Mouse (Mus musculus) midbrain, embryonic 15.5 days (tissue): Measurements from ENCODE around the gene Oscar. TPM values are rescaled to one million over a fixed set of nuclear protein-coding genes. Genes with fewer than 3 reads are reported as not detected.

Source experiments
- ATAC-seq: fragments of 200-750 bp; cut with Nextera tagmentation; replicated peaks from 2 replicates; pipeline ENCODE4 v1.8.0; 2017; ENCODE audit warnings: moderate TSS enrichment
- H3K27ac ChIP-seq: fragments of 300-500 bp; sonication (generic); 2 replicates; pipeline ENCODE4 v1.5.1; 2015; ENCODE audit warnings: mild to moderate bottlenecking, inconsistent platforms
- H3K27me3 ChIP-seq: fragments of 300-500 bp; sonication (generic); replicated peaks from 2 replicates; pipeline ENCODE4 v1.6.1; 2015; ENCODE audit warnings: inconsistent platforms
- H3K36me3 ChIP-seq: fragments of 300-500 bp; sonication (generic); replicated peaks from 2 replicates; pipeline ENCODE4 v1.6.1; 2015; ENCODE audit warnings: inconsistent platforms
- H3K4me1 ChIP-seq: fragments of 300-500 bp; sonication (generic); 2 replicates; pipeline ENCODE4 v1.6.1; 2015; ENCODE audit warnings: inconsistent platforms
- H3K4me2 ChIP-seq: fragments of 300-500 bp; sonication (generic); 2 replicates; pipeline ENCODE4 v1.6.1; 2015; ENCODE audit warnings: inconsistent platforms, mild to moderate bottlenecking, moderate library complexity
- H3K4me3 ChIP-seq: fragments of 300-500 bp; sonication (generic); 2 replicates; pipeline ENCODE4 v1.5.1; 2015; ENCODE audit warnings: mild to moderate bottlenecking, inconsistent platforms
- H3K9ac ChIP-seq: fragments of 300-500 bp; sonication (generic); 2 replicates; pipeline ENCODE4 v1.6.1; 2015; ENCODE audit warnings: mild to moderate bottlenecking, inconsistent platforms
- H3K9me3 ChIP-seq: fragments of 300-500 bp; sonication (generic); 2 replicates; pipeline ENCODE4 v1.6.1; 2016; ENCODE audit warnings: inconsistent platforms
- WGBS: fragments of 180-500 bp; shearing (Covaris S2); methylation state at CpG from one replicate; pipeline ENCODE4 v1.1.7; 2015; ENCODE audit warnings: mixed read lengths; 5-methylcytosine and 5-hydroxymethylcytosine counted together
- polyA plus RNA-seq: library from polyadenylated mRNA; unstranded; fragments of >200 nt; fragmentation: Nextera tagmentation; extraction: Ambion mirVana; gene quantifications from 2 replicates; pipeline ENCODE4 v1.2.1, GENCODE M21; 2015

Gene Oscar
- polyA plus RNA-seq, result 0.33 and 0.59 TPM in 2 replicates

DNA sequence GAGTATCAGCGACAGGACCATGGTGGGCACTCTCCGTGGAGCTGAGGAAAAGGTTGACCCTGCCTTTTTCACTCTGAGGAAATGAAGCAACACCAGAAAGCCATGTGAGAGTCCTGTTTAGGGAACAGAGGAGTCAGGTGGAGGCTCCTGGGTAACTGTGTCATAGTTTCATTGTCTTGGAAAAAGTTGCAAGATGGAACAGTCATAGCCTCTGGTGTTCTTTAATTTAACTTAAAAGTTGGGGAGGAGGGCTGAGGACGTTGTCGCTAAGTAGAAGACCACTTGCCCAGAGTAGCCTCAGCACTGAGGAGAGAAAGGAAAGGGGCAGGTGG lies at the start of gene Oscar:
TSS of gene Oscar (minus strand) at position 101 of the 332 bp plus-strand sequence.
- Histone ChIP-seq H3K9me3 (no peaks in the 10 kb centered on the region), H3K27me3 (no peaks in the 10 kb centered on the region), H3K27ac (0 out of 2 replicates have a peak within 1 kb of the TSS, but pooled peaks have one; percentile 5), H3K4me2 (peak within 1 kb of the TSS; percentile 58), H3K36me3 (0 out of 2 replicates have a peak, but pooled peaks cover 11% of the 10 kb centered on the region), H3K4me3 (peak within 1 kb of the TSS; percentile 68), H3K4me1 (peaks cover 21% of the 10 kb centered on the region), H3K9ac (0 out of 2 replicates have a peak within 1 kb of the TSS, but pooled peaks have one; percentile 68)
- no peak for ATAC-seq
- WGBS, result 85% methylated on average over 4 of the region's 4 CpGs

DNA sequence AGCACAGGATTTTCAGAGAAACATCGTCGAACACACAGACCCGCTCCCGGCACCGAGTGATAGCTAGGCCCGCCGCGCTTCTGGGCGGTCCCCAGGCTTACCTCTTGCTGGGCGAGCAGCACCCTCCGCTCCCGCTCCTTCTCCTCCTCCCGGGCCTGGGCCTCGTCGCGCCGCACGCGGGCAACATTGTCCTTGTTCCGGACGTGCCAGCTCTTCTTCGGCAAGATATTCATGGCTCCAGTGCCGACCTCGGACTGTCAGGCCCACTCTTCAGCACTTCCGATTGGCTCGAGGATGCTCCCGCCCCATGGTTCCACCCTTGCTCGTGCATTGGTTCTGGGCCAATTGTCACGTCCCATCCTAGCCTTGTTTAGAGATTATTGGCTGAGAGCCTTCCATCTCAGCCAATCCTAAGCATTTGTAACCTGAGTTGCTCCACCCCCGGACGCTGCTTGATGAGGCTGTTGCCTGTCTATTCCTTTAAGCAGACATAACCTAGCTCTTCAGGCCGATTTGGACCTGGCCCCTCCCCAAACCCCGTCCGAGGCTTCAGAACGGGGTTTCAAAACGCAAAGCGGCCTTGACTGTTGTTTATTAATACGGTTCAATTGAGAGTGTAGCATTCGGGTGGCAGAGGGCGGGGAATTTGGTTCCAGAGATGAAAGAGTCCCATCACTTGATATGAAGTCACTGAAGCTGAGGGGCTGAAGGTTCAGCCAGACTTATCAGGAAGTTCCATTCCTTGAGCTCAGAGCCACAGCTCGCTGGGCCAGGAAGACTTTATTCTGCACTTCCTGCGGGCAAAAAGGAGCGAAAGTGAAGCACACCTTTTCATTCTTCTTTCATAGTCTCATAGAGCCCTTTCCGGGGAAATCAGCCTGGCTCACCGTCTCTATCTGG lies 49.5 kb upstream of the Oscar start, which contains the start of gene Leng1:
TSS of gene Leng1 (minus strand) at position 626 of the 900 bp plus-strand sequence.
- Histone ChIP-seq H3K9me3 (no peaks in the 10 kb centered on the region), H3K36me3 (peaks cover 21% of the 10 kb centered on the region; the same call in 1 of the 2 replicates), H3K4me3 (peak within 1 kb of the TSS; percentile 75), H3K4me2 (peak within 1 kb of the TSS; percentile 67), H3K9ac (peak within 1 kb of the TSS; percentile 62), H3K27me3 (no peaks in the 10 kb centered on the region), H3K27ac (peak within 1 kb of the TSS; percentile 80), H3K4me1 (peaks cover 22% of the 10 kb centered on the region)
- WGBS, result 4% methylated on average over 45 of the region's 45 CpGs
- ATAC-seq, result peak; percentile 99

DNA sequence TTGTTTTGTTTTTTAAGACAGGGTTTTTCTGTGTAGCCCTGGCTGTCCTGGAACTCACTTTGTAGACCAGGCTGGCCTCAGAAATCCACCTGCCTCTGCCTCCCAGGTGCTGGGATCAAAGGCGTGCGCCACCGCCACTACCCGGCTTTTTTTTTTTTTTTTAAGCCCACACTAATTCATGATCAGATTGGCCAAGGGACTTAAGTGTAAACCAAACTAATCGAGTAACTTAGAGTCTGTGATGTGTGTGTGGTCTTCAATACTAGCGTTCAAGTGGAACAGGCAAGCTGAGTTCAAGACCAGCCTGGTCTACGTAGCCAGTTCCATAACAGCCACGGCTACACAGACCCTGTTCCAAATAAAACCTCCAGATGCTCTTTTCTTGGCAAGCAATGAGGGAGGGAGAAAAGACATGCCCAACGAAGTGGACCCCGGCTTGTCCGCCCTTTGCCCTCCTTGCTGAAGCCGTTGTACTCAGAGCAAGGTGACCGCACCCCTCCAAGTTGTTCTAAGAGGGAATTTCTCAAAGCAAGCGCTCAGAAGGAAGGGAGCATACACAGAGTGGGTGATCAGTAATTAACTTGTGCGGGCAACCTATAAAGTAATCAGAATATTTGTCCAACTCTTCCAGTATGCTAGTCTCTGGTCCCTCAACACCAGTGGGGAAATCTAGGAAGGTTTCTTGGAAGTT lies 48.7 kb upstream of the Oscar start:
- 30% methylated on average over 15 of the region's 15 CpGs for WGBS
- Histone ChIP-seq H3K27me3 (no peaks in the 10 kb centered on the region), H3K27ac (peak overlapping the region; percentile 79), H3K4me2 (peak overlapping the region; percentile 67), H3K36me3 (peaks cover 29% of the 10 kb centered on the region), H3K9ac (peak overlapping the region; percentile 62), H3K4me1 (peaks cover 22% of the 10 kb centered on the region), H3K4me3 (peak overlapping the region; percentile 75), H3K9me3 (no peaks in the 10 kb centered on the region)
- peak; percentile 28 for ATAC-seq

DNA sequence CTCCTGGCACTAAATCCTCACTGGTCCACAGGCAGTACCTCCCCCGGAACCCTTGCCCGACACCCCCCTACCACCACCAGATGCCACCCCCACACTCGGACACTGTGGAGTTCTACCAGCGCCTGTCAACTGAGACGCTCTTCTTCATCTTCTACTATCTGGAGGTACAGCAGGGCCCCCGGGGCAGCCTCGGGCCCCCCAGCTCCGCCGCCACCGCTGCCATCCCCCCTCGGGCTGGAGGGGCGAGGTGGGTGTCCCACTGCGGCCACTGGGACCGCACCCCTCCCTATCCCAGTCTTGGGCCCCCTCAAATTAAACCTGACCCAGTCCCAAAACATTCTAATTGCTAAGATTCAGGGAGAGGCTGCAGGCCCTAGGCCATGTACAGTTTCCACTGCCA lies 42.6 kb upstream of the Oscar start:
- H3K4me1 ChIP-seq, result peaks cover 3% of the 10 kb centered on the region
- ATAC-seq, result no peak
- no peaks in the 10 kb centered on the region for H3K9me3 ChIP-seq
- H3K36me3 ChIP-seq, result peaks cover 89% of the 10 kb centered on the region
- no peaks in the 10 kb centered on the region for H3K27me3 ChIP-seq
- H3K27ac ChIP-seq, result no peak overlapping the region
- no peak overlapping the region for H3K4me2 ChIP-seq
- H3K9ac ChIP-seq, result no peak overlapping the region
- no peak overlapping the region for H3K4me3 ChIP-seq
- WGBS, result 95% methylated on average over 14 of the region's 14 CpGs

DNA sequence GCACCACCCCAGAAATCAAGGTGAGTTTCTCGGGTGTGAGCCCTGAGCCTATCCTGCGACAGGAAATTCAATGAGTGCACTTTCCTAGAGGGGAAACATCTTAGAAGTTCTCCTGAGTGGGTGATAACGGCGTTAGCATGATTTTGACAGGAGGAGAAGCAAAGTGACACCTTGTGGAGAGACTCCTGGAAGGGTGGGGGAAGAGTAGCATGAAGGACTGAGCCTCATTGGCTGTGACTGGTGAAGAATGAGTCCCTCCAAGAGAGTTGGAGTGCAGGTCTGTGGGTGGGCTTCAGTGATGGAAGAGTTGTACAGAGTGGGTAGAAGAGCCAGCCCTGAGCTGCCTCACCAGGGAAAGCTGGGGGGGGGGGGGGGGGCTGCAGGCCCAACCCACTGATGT lies 41.0 kb upstream of the Oscar start:
- no peak for ATAC-seq

DNA sequence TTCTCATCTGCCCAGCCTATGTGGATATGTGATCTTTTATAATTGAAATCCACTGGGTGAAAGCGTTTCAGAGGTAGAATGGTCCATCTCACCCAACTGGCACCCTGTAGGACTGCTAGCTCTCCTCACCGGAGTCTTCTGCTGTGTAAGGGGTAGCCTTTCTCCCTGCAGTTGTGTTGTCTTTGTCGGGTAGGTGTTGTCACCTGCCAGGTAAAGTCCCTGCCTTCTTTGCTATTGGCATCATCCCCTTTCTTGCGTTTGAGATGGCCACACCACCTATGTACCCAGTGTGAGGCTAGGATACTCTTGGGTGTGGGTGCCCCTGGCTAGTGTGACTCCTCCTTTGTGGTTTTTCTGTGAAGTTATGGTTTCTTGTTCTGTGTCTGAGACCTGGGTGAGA lies 30.7 kb upstream of the Oscar start:
- Histone ChIP-seq H3K9ac (peak overlapping the region; percentile 96), H3K27ac (no peak overlapping the region), H3K4me2 (peak overlapping the region; percentile 70), H3K27me3 (no peaks in the 10 kb centered on the region), H3K4me1 (peaks cover 40% of the 10 kb centered on the region), H3K9me3 (no peaks in the 10 kb centered on the region), H3K4me3 (peak overlapping the region; percentile 92), H3K36me3 (peaks cover 9% of the 10 kb centered on the region)
- ATAC-seq, result no peak
- 66% methylated on average over 4 of the region's 4 CpGs for WGBS

More for the DNA sequence above, 41.0 kb upstream of the Oscar start:
- Histone ChIP-seq H3K4me2 (no peak overlapping the region), H3K9ac (no peak overlapping the region), H3K27me3 (no peaks in the 10 kb centered on the region), H3K4me3 (no peak overlapping the region), H3K4me1 (no peaks in the 10 kb centered on the region), H3K9me3 (no peaks in the 10 kb centered on the region), H3K27ac (no peak overlapping the region), H3K36me3 (peaks cover 94% of the 10 kb centered on the region)
- WGBS, result 91% methylated on average over 4 of the region's 4 CpGs

DNA sequence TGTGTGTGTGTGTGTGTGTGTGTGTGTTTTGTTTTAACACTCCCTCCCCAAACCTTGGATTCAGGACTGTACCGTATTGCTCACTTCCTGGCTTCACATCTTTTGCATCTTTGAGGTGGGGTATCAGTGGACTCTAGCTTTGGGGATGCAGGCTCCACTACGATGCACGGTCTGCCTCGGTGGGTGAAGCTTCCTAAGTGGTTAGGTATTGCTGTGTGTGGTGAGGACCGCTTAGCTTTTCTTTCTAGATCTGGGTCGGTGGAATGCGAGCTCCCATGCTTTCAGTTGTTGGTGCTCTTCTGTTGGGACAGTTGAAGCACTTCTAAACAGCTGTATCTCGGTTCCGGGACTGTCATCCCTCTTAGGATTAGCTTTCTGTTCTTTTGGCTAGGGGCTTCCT lies 30.2 kb upstream of the Oscar start:
- Histone ChIP-seq H3K4me1 (peaks cover 40% of the 10 kb centered on the region), H3K9me3 (no peaks in the 10 kb centered on the region), H3K4me3 (peak overlapping the region; percentile 92), H3K27me3 (no peaks in the 10 kb centered on the region), H3K27ac (peak overlapping the region; percentile 96), H3K36me3 (peaks cover 9% of the 10 kb centered on the region; the same call in 1 of the 2 replicates), H3K4me2 (peak overlapping the region; percentile 70), H3K9ac (peak overlapping the region; percentile 96)
- 21% methylated on average over 9 of the region's 9 CpGs for WGBS
- ATAC-seq, result no peak

DNA sequence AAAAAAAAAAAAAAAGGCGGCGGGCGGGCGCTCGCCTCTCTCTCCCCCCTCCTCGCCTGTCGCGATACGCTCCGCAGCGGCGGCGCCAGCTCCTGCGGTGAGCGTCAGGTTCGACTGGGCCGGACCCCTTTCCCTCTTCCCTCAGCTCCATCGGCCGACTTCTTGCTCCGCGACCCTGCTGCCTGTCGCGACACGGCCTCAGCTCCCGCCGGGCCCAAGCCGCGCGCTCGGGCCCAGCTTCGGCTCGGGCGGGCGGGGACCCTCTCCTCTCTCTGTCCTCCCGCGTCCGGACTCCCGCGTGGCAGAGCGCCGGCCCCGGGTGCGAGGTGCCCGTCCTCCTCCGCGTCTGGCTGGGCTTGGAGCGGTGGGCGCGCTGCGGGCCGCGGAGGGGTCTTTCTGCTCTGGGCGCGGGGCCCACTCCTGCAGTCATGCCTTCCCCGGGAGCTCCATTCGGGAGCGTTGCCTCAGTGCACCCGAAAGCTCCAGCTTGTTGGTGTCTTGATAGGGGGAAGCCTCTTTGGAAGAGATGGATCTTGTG lies 29.6 kb upstream of the Oscar start:
- ATAC-seq, result no peak
- Histone ChIP-seq H3K9me3 (no peaks in the 10 kb centered on the region), H3K4me3 (peak overlapping the region; percentile 92), H3K27ac (peak overlapping the region; percentile 96), H3K4me1 (peaks cover 40% of the 10 kb centered on the region), H3K36me3 (peaks cover 7% of the 10 kb centered on the region; the same call in 1 of the 2 replicates), H3K27me3 (no peaks in the 10 kb centered on the region), H3K4me2 (peak overlapping the region; percentile 70), H3K9ac (peak overlapping the region; percentile 96)
- under 1% methylated on average over 54 of the region's 58 CpGs for WGBS

DNA sequence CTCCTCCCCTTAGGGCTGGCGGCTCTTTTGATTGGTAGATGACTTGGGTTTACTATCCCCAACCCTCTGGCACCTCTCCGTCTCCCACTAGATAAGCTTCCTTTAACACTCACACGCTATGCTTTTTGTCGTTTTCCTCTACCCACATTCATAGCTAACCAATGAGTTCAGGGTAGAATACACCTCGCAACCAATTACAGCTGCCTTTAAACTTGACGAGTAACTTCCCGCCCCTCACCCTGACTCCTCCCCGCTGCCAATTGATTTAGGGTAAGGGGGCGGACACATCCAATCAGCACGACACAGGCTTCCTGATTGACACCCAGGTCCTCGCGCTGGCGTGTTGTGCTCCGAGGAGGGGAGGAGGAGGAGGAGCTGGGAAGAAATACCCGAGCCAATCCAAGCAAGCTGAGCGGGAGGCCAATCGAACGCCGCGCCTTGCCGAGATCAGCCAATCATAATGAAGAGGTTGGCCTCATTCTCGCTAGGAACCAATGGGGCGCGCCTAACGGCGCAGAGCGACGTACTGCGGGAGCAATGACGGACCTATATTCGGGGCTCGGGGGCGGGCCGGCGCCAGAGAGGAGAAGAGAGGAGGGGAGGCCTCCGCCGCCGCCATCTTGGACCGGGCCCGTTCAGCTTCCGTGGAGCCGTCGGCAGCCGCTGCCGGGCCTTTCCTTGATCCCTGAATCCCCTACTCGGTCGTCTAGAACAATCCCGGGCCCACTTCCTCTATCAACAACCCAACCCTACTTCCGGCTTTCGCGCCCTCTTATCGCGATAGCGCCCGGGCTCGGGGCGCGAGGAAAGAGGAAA lies 28.9 kb upstream of the Oscar start, which contains the start of gene Cnot3:
TSS of gene Cnot3 (plus strand) at position 597 of the 816 bp plus-strand sequence.
- Histone ChIP-seq H3K9ac (peak within 1 kb of the TSS; percentile 96), H3K4me1 (peaks cover 40% of the 10 kb centered on the region), H3K36me3 (peaks cover 13% of the 10 kb centered on the region; the same call in 1 of the 2 replicates), H3K27me3 (no peaks in the 10 kb centered on the region), H3K9me3 (no peaks in the 10 kb centered on the region), H3K4me2 (peak within 1 kb of the TSS; percentile 70), H3K27ac (peak within 1 kb of the TSS; percentile 96), H3K4me3 (peak within 1 kb of the TSS; percentile 92)
- WGBS, result under 1% methylated on average over 57 of the region's 58 CpGs
- ATAC-seq, result peak; percentile 98

DNA sequence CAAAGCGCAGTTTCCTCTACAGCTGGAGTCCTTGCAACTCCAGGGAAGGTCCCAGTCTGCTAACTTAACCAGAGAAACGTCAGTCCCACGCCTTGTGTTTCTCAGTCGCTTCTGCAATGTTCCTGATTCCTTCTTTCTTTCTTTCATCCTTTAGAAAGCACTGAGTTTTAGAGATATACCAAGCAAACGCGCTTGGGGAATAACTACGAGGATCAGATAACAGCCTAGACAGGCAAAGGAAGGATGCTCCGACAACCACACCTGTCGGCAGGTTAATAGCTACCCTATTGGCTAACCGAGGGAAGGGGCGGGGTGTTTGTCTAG lies 28.4 kb upstream of the Oscar start:
- Histone ChIP-seq H3K36me3 (peaks cover 18% of the 10 kb centered on the region), H3K4me1 (peaks cover 38% of the 10 kb centered on the region), H3K27ac (peak overlapping the region; percentile 54), H3K9ac (0 out of 2 replicates have a peak overlapping the region, but pooled peaks have one; percentile 1), H3K4me3 (peak overlapping the region; percentile 92), H3K27me3 (no peaks in the 10 kb centered on the region), H3K4me2 (peak overlapping the region; percentile 70), H3K9me3 (no peaks in the 10 kb centered on the region)
- WGBS, result under 1% methylated on average over 11 of the region's 11 CpGs
- ATAC-seq, result peak; percentile 0; the same call in 1 of the 2 replicates

DNA sequence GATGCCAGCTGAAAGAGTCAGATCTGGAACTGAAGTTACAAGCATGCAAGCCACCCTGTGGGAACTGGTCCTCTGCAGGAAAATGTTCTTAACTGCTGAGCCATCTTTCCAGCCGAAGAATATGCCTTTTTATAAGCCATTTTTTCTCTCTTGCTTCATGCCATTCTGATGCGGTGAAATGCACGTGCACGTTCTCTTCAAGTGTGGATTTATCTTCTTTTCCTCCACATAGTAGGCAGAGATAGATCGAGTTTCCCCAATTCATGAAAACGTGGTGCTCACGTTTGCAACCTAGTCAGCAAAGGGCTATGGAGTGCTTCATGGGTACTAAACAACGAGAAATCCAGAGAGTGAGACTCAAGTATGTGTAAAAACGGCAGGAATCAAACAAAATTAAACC lies 27.9 kb upstream of the Oscar start:
- peaks cover 23% of the 10 kb centered on the region for H3K36me3 ChIP-seq

More for the DNA sequence above, 27.9 kb upstream of the Oscar start:
- 0 out of 2 replicates have a peak overlapping the region, but pooled peaks have one; percentile 1 for H3K9ac ChIP-seq
- peak overlapping the region; percentile 92 for H3K4me3 ChIP-seq
- H3K27ac ChIP-seq, result peak overlapping the region; percentile 54; the same call in 1 of the 2 replicates
- WGBS, result 19% methylated on average over 9 of the region's 9 CpGs
- peak overlapping the region; percentile 70 for H3K4me2 ChIP-seq
- H3K9me3 ChIP-seq, result no peaks in the 10 kb centered on the region
- H3K27me3 ChIP-seq, result no peaks in the 10 kb centered on the region
- ATAC-seq, result no peak
- peaks cover 33% of the 10 kb centered on the region for H3K4me1 ChIP-seq
